Mouse (Mus musculus) kidney, postnatal 36 days (tissue): ENCODE measurements around the gene Bcas2.
"Not testable (repeated sequence)": the region's sequence is repeated elsewhere in the genome, so short reads cannot be mapped to it uniquely, and the experiment has no call there.

Experiments used
- DNase-seq, 2 experiments: peaks; one replicate each; pipeline ENCODE4 v3.0.0; 2021 to 2022; ENCODE audit warnings: mixed read lengths in 2 of 2

Bcas2 gene

DNA sequence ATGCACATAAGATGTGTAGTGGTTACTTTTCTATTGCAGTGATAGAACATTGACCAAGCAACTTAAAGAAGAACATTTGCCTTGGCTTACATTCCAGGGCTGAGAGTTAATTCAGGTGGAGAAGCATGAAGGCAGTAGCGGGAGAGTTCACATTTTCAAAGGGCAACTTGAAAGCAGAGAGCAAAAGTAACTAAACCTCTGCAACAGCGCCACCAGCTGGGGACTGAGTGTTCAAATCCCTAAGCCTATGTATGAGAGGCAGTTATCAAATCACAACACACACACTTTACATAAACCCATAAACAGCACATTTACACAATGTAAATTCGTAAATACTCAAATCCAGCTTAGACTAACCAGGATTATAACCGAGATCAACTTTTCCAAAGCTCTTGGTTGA, 1.7 kb upstream of the Bcas2 start:
- peak; percentile 84 to 95 for DNase-seq

DNA sequence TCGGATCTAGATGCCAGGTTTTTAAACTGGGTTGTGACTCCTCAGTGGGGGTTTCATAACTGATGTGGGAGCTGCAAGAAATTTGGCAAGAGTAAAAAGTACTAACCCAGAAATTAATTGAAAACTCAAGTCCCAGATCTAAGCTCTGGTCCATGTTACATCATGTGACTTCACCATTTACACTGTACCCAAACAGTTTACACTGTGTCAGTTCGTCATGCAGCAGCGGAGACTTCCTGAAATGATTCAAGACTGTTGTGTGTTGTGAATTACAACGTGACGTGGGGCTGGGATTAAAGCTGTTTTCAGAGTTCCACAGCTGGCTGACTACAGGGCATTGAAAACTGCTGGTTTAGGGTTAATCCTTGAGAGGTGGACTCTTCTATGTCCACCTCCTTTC, 1.2 kb downstream of the Bcas2 start:
- DNase-seq: peak in 1 of 2 experiments; percentile 4

DNA sequence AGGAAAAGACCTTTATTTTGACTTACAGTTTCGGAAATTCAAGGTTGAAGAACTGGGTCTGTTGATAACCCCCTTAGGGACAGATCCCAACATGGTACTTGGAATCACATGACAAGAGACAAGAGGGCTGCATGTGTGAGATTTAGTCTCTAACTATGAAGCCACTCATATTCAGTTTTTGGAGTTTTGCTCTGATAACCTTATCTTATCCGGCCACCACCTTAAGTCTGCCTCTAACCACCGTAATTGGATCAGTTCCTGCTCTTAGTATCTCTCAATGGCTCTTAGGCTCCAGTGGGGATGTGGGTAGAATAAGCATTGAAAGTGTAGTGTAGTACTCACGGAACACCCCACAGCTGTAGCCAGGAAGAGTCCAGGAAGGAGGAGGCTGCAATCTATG, 5.3 kb downstream of the Bcas2 start:
- DNase-seq: no peak

DNA sequence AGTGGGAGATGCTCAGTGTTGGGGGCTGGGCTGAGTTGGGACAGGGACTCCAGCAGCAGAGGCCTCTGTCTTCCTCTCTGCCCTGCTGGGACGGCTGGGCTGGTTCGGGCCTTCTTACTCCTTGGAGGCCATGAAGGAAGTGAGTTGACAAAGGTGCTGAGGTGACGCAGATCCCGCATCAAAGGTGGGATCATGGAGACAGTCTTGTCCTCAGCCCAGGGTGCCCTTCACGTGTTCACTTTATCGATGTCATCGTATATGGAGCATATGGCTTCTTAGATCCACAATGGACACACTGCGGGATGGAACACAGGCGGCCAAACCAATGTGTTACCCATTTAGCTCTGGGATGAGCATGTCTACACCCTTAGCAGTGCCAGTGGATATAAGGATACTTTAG, 8.1 kb downstream of the Bcas2 start:
- DNase-seq: no peak

DNA sequence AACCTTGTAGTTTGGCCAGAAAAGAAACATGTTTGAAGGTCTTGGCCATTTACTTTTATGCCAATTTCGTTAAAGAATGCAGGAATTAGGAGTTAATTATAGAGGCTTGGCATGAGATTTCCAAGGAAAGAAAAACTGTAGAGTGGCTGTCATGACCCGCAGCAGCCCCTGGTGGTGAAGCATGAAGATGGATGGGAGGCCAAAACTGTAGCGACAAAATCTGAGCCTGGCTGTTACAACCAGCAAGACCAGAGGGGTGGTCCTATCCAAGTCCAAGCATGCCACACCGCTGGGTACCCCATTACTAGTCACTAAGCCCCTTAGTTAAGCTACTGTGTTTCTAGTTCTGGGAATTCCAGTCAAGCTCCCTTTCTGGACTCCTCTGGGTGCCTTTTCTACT, 9.7 kb downstream of the Bcas2 start:
- DNase-seq: peak in 1 of 2 experiments; percentile 9

DNA sequence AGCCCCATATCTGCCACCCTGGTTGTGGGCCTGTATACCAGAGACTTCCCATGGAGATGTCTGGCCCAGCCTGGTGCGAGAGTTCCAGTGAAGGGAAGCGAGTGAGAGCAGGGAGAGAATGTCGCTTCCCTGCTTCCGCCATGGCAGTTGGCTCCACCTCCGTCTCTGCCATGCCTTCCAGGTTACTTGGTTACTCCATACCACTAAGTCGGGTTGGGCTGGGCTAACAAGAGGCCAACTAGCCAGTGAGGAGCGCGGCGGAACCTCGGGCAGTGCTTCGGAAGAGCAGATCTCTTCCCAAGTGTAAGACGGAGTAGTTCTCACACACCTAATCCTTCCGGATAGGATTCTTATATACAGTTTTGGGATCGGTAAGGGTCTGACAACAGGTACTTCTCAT, 11.4 kb downstream of the Bcas2 start:
- no peak for DNase-seq

DNA sequence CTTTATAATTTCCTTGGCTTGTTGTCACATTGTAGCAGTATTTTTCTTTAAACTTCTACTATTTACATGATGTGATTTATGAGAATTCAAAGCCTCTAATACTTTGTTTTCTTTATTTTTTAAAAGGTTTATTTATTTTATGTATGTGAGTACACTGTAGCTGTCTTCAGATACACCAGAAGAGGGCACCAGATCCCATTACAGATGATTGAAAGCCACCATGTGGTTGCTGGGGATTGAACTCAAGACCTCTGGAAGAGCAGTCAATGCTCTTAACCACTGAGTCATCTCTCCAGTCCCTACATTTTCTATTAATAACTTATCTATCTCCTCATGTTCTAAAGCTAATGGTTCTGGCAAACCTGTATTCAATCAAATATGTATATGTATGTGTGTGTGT, 13.0 kb downstream of the Bcas2 start:
- DNase-seq: peak in 1 of 2 experiments; percentile 11

DNA sequence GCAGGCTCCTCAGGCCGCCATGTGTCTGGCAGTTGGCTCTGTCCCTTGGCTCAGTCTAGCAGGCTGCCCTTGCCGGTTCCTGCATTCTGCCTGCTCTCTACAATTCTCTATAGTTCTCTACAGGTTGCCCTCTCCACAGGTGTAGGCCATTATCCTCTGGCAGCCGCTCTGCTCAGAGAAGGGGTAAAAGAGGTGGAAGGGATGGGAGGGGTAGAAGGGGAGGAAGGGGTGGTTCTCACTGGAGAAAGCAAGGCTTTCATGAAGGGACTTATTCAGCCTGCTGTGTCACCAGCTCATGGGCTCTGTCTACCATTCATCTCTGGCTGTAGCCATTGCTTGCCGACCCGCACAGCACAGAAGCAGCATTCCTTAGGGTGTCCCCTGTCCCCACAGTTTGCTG, 17.0 kb downstream of the Bcas2 start:
- no peak for DNase-seq

DNA sequence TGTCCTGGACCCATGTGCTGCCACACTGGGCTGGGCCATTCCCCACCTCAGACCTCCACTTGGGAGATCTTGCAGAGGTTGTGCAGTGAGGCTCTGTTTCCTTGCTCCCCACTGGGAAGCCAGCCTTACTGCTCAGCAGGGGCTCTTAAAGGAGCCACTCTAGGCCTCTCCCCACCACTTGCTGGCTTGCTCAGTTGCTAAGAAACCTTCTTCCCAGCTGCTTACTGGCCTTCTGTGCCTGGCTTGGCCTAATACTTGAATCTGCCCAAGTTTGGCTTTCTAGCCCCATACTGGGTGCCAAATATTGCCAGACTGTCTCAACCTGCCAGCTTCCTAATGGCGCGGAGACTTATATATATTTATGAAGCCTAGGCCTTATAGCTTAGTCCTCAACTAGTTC, 17.4 kb downstream of the Bcas2 start:
- DNase-seq: no peak

DNA sequence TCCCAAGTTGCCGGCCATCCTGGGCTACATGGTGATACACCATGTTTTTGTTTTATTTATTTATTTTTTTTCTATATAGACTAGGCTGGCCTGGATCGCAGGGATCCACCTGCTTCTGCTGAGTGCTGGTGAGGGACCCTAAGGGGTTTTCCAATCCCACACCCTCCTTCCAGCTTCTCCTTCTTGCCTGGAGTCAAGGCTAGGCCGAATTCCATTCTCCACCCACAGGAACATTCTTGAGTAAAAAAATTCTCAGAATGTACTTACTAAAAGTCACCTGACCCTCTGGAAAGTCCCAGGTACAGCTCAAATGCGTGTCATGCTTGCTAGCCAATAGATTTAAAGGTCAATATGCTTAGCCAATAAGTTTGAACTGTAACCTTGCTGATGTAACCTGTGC, 20.7 kb downstream of the Bcas2 start:
- no peak for DNase-seq

DNA sequence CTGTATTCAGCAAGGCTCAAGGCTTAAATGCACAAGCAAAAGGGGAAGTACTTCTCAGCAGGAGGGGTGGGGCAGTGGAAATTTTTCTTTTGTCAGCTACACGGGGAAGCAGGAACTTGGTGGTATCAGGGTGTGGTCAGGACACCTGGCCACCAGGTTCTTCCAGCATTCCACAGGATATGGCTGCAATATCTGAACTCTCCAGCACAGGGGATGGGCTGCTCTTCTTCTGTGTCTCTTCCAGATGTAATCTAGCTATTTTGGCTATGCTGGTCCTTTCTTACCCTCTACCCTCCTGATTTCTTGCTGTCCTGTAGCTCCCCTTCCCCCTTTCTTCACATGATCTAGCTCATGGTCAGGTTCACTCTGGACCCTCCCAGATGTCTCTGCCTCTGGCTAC, 21.7 kb downstream of the Bcas2 start:
- no peak for DNase-seq

DNA sequence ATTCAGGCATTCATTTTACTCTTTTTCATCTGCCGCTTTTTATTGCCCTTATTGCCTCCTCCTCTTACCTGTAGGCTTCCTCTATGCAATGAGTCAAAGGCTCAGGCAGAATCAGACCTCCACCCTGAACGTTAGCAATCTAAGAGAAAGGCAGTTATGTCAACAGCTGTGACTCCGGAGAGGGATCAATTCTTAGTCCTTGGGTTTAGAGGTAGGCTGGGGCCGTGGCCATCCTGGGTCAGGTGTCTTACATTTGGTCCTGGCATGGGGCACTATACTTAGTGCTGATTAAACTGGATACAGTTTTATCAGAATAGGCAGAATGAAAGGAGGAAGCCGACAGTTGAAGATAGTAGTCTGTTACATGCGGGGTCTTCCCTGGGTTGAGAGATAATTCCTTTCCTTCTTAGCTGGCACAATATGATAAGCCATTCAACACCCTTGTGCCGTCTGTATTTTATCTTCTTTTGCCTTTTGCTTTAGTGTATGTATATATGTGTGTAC, 24.9 kb downstream of the Bcas2 start:
- DNase-seq: no peak

DNA sequence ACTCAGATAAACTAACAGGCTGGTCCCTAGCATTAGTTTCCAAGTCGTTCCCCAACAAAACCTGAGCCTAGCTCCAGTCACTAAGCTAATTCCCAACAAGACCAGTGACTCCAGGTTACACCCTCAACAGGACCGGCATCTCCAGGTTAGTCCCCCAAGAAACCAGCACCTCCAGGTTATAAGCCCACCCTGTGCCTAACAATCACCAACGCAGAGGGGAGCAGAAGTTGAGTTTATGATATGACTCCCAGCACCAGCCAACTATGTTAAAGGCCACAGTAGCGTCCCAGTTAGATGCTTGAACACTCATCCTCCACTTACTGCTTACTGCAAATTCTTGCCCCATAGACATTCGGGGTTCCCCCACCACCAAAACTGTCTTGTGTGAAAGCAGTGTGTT, 27.9 kb downstream of the Bcas2 start:
- no peak for DNase-seq

DNA sequence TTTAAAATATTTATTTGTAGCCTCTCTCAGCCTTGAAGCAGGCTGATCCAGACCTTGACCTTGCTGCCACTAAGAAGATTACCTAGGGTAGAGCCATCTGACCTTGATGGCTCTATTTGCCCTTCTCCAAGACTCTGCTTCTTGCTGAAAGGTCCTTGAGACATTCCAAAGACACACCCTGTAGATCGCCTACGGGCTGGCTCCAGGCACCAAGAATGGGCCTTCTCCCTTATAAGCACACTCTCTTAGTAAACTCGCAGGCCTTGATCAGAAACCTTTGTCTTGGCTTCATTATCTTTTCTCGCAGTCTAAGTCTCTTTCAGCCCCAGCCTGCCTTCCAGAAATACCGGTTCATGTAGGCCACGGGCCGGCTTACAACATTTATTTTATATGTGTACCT, 29.6 kb downstream of the Bcas2 start:
- not testable (repeated sequence) for DNase-seq

DNA sequence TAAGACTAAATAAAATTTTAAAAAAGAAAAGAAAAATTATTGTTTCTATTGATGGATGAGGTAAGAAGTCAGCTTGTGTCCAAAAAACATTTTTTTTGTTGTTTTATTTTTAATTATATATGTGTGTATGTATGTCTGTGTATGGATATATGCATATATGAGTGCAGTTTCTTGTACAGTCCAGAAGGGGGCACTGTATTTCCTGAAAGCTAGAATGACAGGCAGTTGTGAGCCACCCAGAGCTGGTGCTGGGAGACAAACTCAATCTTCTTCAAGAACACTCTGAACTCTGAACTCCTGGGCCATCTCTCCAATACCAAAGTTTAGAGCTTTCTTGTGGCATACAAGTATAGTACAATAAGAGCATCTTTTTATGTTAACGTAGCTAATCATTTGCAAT, 32.1 kb downstream of the Bcas2 start:
- DNase-seq: no peak

DNA sequence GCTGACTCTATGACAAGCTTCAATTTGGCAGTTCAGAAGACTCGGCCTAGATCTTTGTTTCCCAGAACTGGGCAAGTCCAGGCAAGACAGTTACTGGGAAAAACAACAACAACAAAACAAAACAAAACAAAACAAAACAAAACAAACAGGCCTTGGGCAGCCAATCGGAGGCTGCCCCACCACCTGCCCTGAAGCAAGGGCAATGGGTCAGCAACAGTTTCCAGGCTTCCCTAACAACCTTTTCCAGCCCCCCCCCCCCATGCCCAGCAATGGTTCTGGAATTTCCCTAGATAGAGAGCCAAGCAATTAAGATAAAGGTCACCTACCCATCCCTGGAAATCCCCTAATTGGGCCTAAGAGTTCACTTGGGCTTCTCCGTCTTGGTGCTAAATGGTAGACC, 33.0 kb downstream of the Bcas2 start:
- DNase-seq: no peak

DNA sequence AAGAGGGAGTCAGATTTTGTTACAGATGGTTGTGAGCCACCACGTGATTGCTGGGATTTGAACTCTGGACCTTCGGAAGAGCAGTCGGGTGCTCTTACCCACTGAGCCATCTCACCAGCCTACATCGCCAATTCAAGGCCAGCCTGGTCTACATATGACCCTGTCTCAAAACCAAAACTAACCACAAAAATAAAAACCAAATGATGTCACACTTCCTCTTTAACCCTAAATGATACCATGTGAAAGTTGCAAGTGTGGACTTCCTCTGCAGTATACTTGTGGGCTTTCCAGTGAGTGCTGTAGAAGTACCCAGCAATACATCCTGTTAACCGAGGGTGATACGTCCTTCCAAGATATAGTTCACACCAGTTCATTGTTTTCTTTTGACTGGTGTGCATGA, 34.9 kb downstream of the Bcas2 start:
- no peak for DNase-seq

DNA sequence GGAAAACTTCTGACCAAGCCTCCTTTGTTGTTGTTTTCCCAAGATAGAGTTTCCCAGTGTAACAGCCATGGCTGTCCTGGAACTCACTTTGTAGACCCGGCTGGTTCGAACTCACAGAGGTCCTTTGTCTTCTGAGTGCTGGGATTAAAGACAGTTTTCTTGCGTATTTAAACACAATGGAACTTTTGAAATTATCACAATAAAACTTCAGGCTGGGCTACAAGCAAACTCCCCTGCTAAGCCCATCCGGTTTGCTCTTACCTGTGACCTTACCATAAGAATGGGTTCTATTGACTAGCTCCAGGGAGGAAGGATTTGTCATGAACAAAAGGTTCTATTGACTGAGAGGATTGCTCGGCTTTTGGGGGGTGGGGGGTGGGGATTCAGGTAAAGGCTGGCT, 36.3 kb downstream of the Bcas2 start:
- no peak for DNase-seq

DNA sequence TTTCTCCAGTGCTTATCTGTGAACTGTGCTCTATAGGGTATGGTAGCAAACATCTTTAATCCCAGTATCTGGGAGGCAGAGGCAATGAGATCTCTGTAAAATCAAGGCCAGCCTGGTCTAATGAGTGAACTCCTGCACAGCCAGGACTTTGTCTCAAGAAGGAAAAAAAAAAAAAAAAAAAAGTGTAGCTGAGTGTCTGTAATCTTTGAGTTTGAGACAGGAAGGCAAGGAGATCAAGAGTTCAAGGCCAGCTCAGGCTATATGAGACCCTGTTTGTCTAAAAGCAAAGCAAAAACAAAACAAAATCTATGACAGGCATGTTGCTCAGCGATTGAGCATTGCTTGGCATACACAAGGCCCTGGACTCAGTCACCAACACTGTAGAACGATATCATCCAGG, 36.8 kb downstream of the Bcas2 start:
- DNase-seq: no peak

DNA sequence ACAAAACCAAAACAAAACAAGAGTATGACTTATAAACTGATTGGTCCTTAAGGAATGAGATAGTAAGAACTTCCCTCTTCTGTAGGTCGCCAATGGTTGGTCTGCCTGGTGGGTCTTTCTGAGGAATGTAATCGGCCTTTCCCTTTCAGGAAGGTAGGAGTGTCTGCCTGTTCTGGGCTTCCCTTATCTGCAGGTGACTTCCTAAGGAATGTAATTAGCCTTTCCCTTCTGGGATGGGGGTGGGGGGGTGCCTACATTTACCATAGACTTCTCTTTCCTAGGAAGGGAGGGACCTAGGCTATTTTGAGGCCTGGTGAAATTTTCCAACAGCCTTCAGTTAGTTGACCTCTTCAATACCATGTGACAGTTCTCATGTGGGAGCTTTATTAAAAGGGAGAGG, 39.6 kb downstream of the Bcas2 start:
- no peak for DNase-seq

DNA sequence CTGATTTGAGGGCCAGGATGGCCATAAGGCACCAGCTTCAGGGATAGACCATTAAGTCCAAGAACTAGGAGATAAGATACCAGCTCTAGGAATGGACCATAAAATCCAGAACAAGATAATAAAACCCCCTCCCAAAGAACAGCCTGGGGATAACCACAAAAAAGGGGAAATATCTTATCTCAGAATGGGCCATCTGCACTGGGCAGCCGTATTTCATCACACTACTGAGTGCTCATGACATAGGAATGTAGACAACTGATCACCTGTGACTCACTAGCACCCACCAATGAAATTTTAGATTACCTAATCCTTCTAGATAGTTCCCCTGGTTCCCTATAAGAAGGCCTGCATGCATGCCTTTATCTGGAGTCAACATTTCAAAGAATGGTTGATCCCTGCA, 40.7 kb downstream of the Bcas2 start:
- DNase-seq: no peak

DNA sequence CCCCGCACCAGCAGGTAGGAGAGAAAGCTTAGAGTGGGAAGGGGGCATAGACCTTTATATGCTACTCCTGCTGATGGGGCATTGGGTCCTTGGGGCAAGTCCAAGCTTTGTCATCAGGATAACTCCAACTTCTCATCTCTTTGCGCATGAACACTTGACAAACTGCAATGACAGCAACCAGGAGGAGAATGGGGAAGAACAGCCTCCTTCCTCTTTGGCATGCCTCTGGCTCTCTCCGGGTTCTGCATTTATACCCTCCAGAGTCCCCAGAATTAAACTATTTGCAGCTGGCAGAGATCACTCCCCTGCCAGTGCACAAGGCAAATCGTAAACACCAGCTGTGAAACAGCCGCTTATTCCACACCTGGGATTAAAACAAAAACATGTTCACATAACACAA, 42.1 kb downstream of the Bcas2 start:
- no peak for DNase-seq

DNA sequence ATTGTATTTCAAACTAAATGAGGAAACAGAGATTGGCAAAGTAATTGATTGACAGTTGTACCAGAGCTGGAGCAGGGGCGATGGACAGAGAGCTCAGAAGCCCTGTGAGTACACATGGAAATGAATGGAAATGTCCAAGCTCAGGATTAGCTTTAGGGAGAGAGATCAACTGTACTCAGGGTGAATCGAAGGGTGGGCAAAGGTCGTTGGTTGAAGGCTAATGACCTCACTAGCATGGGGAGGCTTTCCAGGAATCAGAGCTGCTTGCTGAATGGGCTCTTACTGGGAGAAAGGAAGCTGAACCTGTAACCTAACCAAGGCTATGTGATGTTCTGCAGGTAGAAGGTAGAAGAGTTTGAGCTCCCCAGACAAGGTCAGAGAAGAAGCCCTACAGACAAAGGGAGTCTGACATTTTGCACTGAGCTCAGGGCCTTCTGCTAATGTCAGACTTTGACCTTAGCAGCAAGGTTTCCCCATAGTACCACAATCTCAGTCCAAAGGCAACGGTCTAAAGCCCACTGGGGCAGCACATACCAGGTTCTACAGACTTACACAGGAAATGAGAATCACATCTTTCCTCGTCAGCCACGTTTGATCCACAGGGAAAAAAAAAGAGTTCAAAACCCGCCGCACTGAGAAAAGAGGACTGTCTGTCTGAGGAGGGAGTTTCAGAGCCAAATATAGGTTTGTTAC, 43.3 kb downstream of the Bcas2 start:
- peak; percentile 49 to 50 for DNase-seq

DNA sequence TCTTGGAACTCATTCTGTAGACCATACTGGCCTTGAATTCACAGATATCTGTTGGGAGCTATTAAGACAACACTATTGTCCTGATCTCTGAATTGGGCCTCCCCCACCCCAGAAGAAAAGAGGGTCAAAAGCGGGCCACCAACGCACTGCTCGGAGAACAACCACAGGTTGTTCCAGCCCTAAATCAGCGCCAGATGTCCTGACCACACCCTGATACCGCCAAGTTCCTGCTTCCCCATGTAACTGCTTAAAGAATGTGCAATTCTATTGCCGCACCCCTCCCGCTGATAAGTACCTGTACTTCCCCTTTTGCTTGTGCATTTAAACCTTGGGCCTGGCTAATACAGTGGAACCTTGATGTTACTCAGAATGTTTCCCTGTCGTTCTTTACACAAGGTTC, 43.9 kb downstream of the Bcas2 start:
- DNase-seq: not testable (repeated sequence)

DNA sequence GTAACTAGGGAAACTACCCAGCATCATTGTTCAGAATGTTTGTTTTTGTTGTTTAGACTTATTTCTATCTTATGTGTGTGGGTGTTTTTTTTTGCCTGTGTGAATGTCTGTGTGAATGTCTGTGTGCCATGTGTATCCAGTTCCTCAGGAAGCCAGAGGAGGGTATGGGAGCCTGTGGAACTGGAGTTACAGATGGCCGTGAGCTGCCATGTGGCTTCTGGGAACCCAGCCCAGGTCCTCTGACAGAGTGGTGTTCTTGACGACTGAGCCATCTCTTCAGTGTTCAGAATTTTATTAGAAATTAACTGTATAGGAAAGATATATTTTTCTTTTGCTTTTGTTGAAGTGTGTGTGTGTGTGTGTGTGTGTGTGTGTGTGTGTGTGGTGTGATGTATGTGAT, 50.0 kb downstream of the Bcas2 start:
- DNase-seq: no peak
